Mouse (Mus musculus) cerebellum, adult 8-10 months (tissue): ENCODE measurements at regions not wholly inside any gene's neighbourhood (a gene's known extent, or its start where the extent isn't known, plus 50 kb on each side); places are given as distances from the start of the nearest gene placed in this dataset.
A peak's percentile ranks its signal among the peaks of the same experiment; 100 is the strongest.

ENCODE experiments used
- DNase-seq: peaks from one replicate; pipeline ENCODE4 v3.0.0; 2022

- DNase-seq, result peak; percentile 25
Measured at GRCm38 (mm10) chr7:62924585-62925331, 101.3 kb upstream of the A26c2 start.

GRCm38 (mm10) chr7:62922246-62922645 is 98.8 kb upstream of the A26c2 start:
- peak; percentile 14 for DNase-seq

GRCm38 (mm10) chr7:62894337-62894736 is 70.9 kb upstream of the A26c2 start:
- peak; percentile 17 for DNase-seq

- peak; percentile 21 for DNase-seq
Measured at GRCm38 (mm10) chr7:62877033-62877432, 53.6 kb upstream of the A26c2 start.
